Mouse (Mus musculus) embryonic facial prominence, embryonic 10.5 days (tissue): ENCODE results near the gene Gngt2. TPM values are rescaled to one million over a fixed set of nuclear protein-coding genes. Genes with fewer than 3 reads are reported as not detected.

Source experiments
- DNase-seq: peaks from one replicate; pipeline ENCODE4 v3.0.0-alpha.2; 2017; ENCODE audit warnings: low spot score
- H3K27ac ChIP-seq: fragments of 300-500 bp; sonication (generic); replicated peaks from 2 replicates; pipeline ENCODE4 v1.5.1; 2016; ENCODE audit warnings: mild to moderate bottlenecking
- H3K27me3 ChIP-seq: fragments of 300-500 bp; sonication (generic); replicated peaks from 2 replicates; pipeline ENCODE4 v1.6.1; 2016; ENCODE audit warnings: low read depth, mild to moderate bottlenecking; ENCODE audit not compliant: poor library complexity, severe bottlenecking
- H3K36me3 ChIP-seq: fragments of 300-500 bp; sonication (generic); replicated peaks from 2 replicates; pipeline ENCODE4 v1.6.1; 2016; ENCODE audit warnings: mild to moderate bottlenecking, moderate library complexity
- H3K4me1 ChIP-seq: fragments of 300-500 bp; sonication (generic); 2 replicates; pipeline ENCODE4 v1.6.1; 2016
- H3K4me3 ChIP-seq: fragments of 300-500 bp; sonication (generic); 2 replicates; pipeline ENCODE4 v1.5.1; 2016; ENCODE audit warnings: mild to moderate bottlenecking, moderate library complexity
- H3K9me3 ChIP-seq: fragments of 300-500 bp; sonication (generic); 2 replicates; pipeline ENCODE4 v1.6.1; 2016; ENCODE audit warnings: mild to moderate bottlenecking
- WGBS: fragments of 180-500 bp; shearing (Covaris S2); methylation state at CpG from one replicate; pipeline ENCODE4 v1.1.7; 2016; 5-methylcytosine and 5-hydroxymethylcytosine counted together
- polyA plus RNA-seq: library from polyadenylated mRNA; unstranded; fragments of >200 nt; fragmentation: Nextera tagmentation; extraction: Ambion mirVana; gene quantifications from 2 replicates; pipeline ENCODE4 v1.2.1, GENCODE M21; 2016

The Gngt2 gene
- polyA plus RNA-seq, 1 experiment from 2014 or later: 10.0 TPM

DNA sequence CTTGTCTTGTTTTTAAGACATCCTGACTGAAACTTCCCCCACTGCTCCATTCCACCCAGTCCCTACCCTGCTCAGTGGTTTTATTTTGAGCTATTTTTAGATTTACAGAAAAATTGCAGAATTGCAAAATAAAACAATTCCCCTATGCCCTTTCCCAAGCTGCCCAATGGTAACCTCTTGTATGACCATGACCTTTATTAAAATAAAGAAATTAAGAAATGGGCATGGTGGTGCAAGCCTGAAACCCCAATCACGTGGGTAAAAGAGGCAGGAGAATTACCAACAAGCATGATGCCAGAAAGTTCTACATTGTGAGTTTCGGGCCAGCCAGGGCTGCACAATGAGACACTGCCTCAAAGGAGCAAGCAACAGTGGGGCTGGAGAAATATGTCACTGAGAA is 13.9 kb downstream of the Gngt2 start:
- no peak for DNase-seq
- Histone ChIP-seq H3K27ac (no peak overlapping the region), H3K36me3 (no peaks in the 10 kb centered on the region), H3K9me3 (no peaks in the 10 kb centered on the region), H3K4me3 (no peak overlapping the region), H3K27me3 (0 out of 2 replicates have a peak, but pooled peaks cover 5% of the 10 kb centered on the region), H3K4me1 (no peaks in the 10 kb centered on the region)
- WGBS: 82% methylated on average over 2 of the region's 2 CpGs

GRCm38 (mm10) chr11:95853684-95854083 is 16.7 kb downstream of the Gngt2 start:
- no peaks in the 10 kb centered on the region for H3K36me3 ChIP-seq
- H3K27me3 ChIP-seq: 0 out of 2 replicates have a peak, but pooled peaks cover 5% of the 10 kb centered on the region
- no peak overlapping the region for H3K4me3 ChIP-seq
- DNase-seq: peak; percentile 32
- H3K9me3 ChIP-seq: no peaks in the 10 kb centered on the region
- no peak overlapping the region for H3K27ac ChIP-seq
- 52% methylated on average over 5 of the region's 5 CpGs for WGBS
- peaks cover 9% of the 10 kb centered on the region for H3K4me1 ChIP-seq

DNA sequence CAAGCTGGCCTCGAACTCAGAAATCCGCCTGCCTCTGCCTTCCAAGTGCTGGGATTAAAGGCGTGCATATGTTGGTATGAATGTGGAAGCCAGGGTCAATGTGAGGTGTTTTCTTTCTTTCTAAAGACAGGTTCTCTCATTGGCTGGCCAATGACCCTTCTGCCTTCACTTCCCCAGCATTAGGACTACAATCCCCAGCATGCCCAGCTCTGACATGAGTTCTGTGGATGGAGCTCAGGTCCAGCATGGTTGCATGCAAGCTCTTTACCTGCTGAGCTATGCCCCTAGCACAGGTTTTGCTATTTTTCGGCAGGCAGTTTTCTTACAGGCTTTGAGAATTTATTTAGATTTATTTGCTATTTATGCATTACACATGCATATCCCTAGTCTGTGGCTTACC is 20.3 kb downstream of the Gngt2 start:
- H3K4me1 ChIP-seq: peaks cover 19% of the 10 kb centered on the region
- no peak for DNase-seq
- H3K36me3 ChIP-seq: no peaks in the 10 kb centered on the region
- WGBS: 73% methylated on average over 4 of the region's 4 CpGs
- H3K9me3 ChIP-seq: no peaks in the 10 kb centered on the region
- H3K27me3 ChIP-seq: no peaks in the 10 kb centered on the region
- no peak overlapping the region for H3K4me3 ChIP-seq
- no peak overlapping the region for H3K27ac ChIP-seq

DNA sequence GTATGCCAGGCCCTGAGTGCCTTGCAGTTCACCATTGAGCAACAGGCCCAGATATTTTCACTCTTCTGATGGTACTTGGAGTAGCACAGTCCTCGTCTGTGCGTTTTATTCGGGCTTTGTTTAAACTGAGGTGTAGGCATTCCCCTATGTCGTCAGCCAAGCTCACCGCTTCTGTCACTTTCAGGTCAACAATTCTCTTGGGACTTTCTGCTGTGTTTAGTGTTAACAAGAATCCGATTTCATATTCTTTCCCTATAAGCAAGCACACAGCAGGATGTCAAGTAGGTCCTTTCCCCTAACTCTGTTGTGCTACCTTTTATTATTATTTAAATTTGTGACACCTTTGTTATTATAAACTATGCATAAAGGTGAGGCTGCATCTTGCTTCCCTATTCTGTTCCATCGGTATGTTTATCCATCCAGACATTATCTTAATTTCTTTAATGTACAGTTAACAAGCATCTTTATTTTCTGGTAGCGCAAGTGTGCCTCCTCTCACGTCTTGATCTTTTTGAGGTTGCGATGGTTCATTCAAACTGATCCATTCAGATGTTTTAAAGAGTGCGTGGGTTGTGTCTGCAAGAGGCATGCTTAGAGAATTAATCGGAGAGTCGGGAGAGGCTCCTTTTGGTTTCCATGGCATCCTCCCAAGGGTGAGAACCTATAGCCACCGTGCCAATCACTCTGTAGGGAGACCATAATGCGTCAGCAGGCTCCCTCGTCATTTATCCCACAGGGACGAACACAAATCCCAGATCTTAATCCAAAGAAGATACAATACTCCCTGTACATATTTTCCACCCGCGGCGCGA is 20.9 kb downstream of the Gngt2 start:
- peaks cover 19% of the 10 kb centered on the region for H3K4me1 ChIP-seq
- DNase-seq: no peak
- WGBS: 22% methylated on average over 21 of the region's 21 CpGs
- no peaks in the 10 kb centered on the region for H3K36me3 ChIP-seq
- no peaks in the 10 kb centered on the region for H3K27me3 ChIP-seq
- H3K9me3 ChIP-seq: no peaks in the 10 kb centered on the region
- peak overlapping the region; percentile 83 for H3K27ac ChIP-seq
- H3K4me3 ChIP-seq: peak overlapping the region; percentile 72

DNA sequence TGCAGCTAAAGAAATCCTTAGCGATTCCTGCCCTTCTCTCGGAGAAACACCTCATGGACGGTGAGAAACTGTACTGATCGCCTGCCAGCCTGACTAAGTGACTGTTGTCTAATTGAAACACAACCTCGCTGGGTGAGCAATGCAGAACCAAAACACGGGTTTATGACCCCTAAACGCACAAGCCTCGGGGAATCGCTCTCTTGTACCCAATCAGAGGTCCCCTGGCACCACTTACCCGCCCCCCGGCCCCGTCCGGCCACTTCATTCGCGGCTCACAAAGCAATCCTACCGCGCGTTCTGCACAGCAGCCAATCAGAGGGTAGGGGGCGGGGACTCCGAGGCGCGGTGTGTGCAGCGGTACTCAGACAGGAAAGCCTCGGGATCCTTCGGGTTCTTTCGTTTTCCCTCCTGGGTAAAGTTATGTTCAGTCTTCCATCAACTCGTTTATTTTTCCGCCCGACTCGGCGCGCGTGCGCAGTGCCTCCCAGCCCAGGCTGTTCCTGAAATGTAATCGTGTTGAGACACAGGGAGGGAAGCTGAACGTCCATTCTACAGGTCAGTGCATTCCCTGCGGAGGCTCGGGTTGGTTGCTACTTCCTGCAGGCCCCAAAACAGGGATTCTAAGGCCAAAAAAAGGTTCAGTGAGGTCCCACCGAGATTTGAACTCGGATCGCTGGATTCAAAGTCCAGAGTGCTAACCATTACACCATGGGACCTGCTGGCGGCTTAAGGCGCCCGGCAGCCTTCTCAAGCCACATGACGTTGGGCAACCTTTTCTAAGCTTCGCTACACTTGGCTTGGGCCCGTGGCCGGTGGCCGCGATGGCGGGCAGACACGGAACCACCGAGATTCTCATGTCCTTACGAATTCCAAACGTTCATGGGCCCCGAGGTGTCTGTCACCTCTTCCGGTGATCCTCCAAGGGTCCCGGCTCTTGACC is 21.8 kb downstream of the Gngt2 start:
- Histone ChIP-seq H3K27me3 (no peaks in the 10 kb centered on the region), H3K4me1 (peaks cover 19% of the 10 kb centered on the region), H3K4me3 (peak overlapping the region; percentile 72), H3K27ac (peak overlapping the region; percentile 83), H3K36me3 (no peaks in the 10 kb centered on the region), H3K9me3 (no peaks in the 10 kb centered on the region)
- under 1% methylated on average over 58 of the region's 58 CpGs for WGBS
- peak; percentile 98 for DNase-seq

DNA sequence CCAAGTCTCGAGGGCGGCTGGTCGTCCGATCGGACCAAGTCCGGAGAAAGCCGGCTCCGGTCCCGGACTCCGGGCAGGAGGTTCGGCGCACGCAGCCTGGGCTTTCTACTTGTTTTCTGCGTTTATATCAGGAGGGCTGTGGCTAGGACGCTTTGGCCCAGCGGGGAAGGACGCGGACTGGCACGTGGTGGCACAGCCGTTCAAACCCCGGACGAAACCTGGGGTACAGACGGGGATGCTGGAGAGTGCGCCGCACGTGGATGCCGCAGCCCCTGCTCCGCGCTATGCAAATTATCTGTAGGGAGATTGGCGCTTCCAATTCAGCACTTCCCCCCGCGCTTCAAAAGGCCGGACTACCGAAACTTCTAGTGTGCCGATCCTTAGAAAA is 22.4 kb downstream of the Gngt2 start:
- WGBS: under 1% methylated on average over 35 of the region's 35 CpGs
- Histone ChIP-seq H3K9me3 (no peaks in the 10 kb centered on the region), H3K36me3 (no peaks in the 10 kb centered on the region), H3K27me3 (no peaks in the 10 kb centered on the region), H3K4me3 (peak overlapping the region; percentile 72), H3K4me1 (peaks cover 19% of the 10 kb centered on the region), H3K27ac (peak overlapping the region; percentile 83)
- peak; percentile 85 for DNase-seq

- no peaks in the 10 kb centered on the region for H3K9me3 ChIP-seq
- no peaks in the 10 kb centered on the region for H3K36me3 ChIP-seq
- H3K4me1 ChIP-seq: peaks cover 19% of the 10 kb centered on the region
- peak overlapping the region; percentile 83 for H3K27ac ChIP-seq
- no peaks in the 10 kb centered on the region for H3K27me3 ChIP-seq
- DNase-seq: no peak
- peak overlapping the region; percentile 72 for H3K4me3 ChIP-seq
- WGBS: 50% methylated on average over 3 of the region's 3 CpGs
These were observed 23.1 kb downstream of the Gngt2 start for GRCm38 (mm10) chr11:95860071-95860490.

GRCm38 (mm10) chr11:95861397-95861796 is 24.4 kb downstream of the Gngt2 start:
- H3K27me3 ChIP-seq: no peaks in the 10 kb centered on the region
- no peak overlapping the region for H3K4me3 ChIP-seq
- H3K27ac ChIP-seq: no peak overlapping the region
- no peaks in the 10 kb centered on the region for H3K36me3 ChIP-seq
- WGBS: 94% methylated on average over 8 of the region's 8 CpGs
- no peaks in the 10 kb centered on the region for H3K9me3 ChIP-seq
- peaks cover 19% of the 10 kb centered on the region for H3K4me1 ChIP-seq
- DNase-seq: no peak

DNA sequence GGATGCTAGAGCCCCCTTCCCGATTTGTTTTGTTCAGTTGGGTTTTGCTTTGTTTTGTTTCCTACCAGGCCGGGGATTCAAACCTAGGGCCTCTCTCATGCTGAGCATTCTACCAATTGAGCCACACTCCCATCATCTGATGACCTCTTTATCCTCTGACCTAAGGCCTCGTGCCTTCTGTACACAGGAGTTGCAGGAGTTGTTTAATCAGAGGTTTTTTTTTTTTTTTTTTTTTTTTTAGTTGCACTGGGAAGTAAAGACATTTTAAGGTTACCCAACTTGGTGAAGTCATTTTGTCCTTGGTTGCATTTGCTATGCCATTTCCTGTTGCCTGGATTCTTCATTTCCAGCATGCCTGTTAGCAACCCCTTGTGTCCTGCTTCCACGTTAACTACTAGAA is 32.4 kb downstream of the Gngt2 start:
- Histone ChIP-seq H3K4me1 (no peaks in the 10 kb centered on the region), H3K27ac (no peak overlapping the region), H3K36me3 (no peaks in the 10 kb centered on the region), H3K9me3 (no peaks in the 10 kb centered on the region), H3K27me3 (0 out of 2 replicates have a peak, but pooled peaks cover 7% of the 10 kb centered on the region), H3K4me3 (no peak overlapping the region)
- no peak for DNase-seq
- 75% methylated on average over 4 of the region's 4 CpGs for WGBS

DNA sequence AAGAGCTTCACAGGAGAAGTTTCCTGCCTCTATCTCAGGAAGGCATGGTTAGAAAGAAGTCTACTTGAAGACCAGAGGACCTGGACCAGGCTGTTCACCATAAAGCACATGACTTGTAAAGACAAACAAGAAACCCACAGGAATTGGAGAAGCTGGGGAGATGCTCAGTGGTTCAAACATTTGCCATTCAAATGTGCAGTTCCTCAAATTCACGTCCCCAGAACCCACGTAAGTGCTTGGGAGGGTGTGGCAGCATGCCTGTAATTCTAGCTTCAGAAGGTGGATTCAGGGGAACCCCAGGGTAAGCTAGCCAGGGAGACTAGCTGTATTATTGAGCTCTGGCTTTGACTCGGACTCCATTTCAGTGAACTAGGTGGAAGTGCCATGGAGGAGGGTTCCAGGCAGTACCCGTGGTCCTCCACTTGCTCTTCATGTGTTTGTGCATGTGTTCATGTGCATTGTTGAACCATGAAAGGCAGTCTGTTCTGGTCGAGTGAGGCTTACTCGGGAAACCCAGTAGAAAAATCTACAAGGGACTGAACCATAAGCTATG is 33.0 kb downstream of the Gngt2 start:
- DNase-seq: no peak
- Histone ChIP-seq H3K36me3 (no peaks in the 10 kb centered on the region), H3K9me3 (no peaks in the 10 kb centered on the region), H3K4me1 (no peaks in the 10 kb centered on the region), H3K27ac (no peak overlapping the region), H3K4me3 (no peak overlapping the region), H3K27me3 (0 out of 2 replicates have a peak, but pooled peaks cover 7% of the 10 kb centered on the region)
- 77% methylated on average over 6 of the region's 6 CpGs for WGBS

GRCm38 (mm10) chr11:95875804-95876203 is 38.8 kb downstream of the Gngt2 start:
- no peaks in the 10 kb centered on the region for H3K9me3 ChIP-seq
- H3K36me3 ChIP-seq: no peaks in the 10 kb centered on the region
- no peak overlapping the region for H3K27ac ChIP-seq
- peak overlapping the region; percentile 28; the same call in 1 of the 2 replicates for H3K4me3 ChIP-seq
- peaks cover 5% of the 10 kb centered on the region; the same call in 1 of the 2 replicates for H3K4me1 ChIP-seq
- DNase-seq: peak; percentile 12
- 25% methylated on average over 9 of the region's 9 CpGs for WGBS
- 0 out of 2 replicates have a peak, but pooled peaks cover 2% of the 10 kb centered on the region for H3K27me3 ChIP-seq

GRCm38 (mm10) chr11:95876296-95876695 is 39.3 kb downstream of the Gngt2 start:
- Histone ChIP-seq H3K36me3 (no peaks in the 10 kb centered on the region), H3K27ac (no peak overlapping the region), H3K9me3 (no peaks in the 10 kb centered on the region), H3K4me3 (peak overlapping the region; percentile 28; the same call in 1 of the 2 replicates), H3K4me1 (peaks cover 5% of the 10 kb centered on the region; the same call in 1 of the 2 replicates), H3K27me3 (peaks cover 4% of the 10 kb centered on the region; the same call in 1 of the 2 replicates)
- peak; percentile 82 for DNase-seq
- WGBS: 19% methylated on average over 7 of the region's 7 CpGs
